Mouse (Mus musculus) left cerebral cortex, postnatal 36 days (tissue): ENCODE data around the gene Olfr1199. TPM values are rescaled to one million over a fixed set of nuclear protein-coding genes. Genes with fewer than 3 reads are reported as not detected.

ENCODE experiments used
- DNase-seq, 2 experiments: peaks; one replicate each; pipeline ENCODE4 v3.0.0; 2021 to 2022; ENCODE audit warnings: low spot score in 2 of 2, mixed read lengths in 1 of 2
- intact Hi-C: fragments of 180-260 bp; cut with DNase I; formaldehyde crosslinking; loops from one replicate; pipeline ENCODE4 v1.15.1; 2025
- total RNA-seq, 2 experiments: library from RNA; stranded (reverse); gene quantifications; 2 replicates each; pipeline ENCODE4 v1.2.3; 2021

Gene Olfr1199
- total RNA-seq = not detected

- intact Hi-C loops = no loop called here
These were observed at the start of gene Olfr1199 for GRCm38 (mm10) chr2:88760369-88760768. TSS of gene Olfr1199 (minus strand) at chr2:88760469.

DNA sequence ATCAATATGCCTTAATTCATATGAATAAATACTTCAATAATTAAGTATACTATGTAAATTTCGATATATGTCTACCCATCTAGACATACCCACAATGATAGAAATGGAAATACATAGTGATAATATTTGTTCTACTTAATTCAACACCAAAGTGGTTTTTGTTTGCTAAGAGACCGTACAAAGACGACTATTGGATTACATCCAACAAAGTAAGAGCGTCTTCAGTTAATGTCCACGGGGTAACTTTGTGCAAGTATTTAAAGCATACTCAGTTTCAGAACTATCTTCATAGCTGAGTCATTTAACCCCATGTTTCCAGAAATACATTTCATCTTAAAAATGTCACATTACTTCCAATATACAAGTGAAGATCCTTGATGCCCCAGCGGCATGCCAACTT, 32.5 kb upstream of the Olfr1199 start, which contains the start of gene Olfr1201:
TSS of gene Olfr1201 (plus strand) at position 301 of the 400 bp plus-strand sequence.
- no peak for DNase-seq
- intact Hi-C loops = no loop called here

More at GRCm38 (mm10) chr2:88760369-88760768, at the start of gene Olfr1199:
- no peak for DNase-seq

GRCm38 (mm10) chr2:88770388-88770787, 10.1 kb upstream of the Olfr1199 start, which contains the start of gene Olfr1200:
TSS of gene Olfr1200 (minus strand) at chr2:88770488.
- intact Hi-C loops = no loop called here
- DNase-seq = no peak

- intact Hi-C loops = no loop called here
- no peak for DNase-seq
These were observed 9.0 kb downstream of the Olfr1199 start, which contains the start of gene Olfr1198 for GRCm38 (mm10) chr2:88751270-88751669. TSS of gene Olfr1198 (minus strand) at chr2:88751370.

DNA sequence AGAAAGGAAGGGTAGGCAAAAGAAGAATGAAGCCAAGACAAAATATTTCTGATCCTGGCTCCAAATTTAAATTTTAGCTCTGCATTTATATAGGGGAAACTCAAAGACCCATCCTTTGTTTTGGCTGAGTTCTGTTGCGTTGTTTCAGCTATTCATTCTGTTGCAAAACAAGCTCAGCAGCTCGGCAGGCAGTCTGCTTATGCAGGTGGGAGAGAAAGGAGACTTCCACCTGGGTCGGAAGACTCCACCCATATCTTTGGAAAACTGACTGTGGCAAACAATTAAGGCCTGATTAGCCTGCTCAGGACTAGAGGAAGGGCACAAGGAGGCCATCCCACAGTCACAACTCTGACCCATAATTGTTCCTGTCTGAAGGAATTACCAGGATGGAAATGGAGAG, 16.9 kb downstream of the Olfr1199 start:
- intact Hi-C loops = no loop called here
- no peak for DNase-seq

- intact Hi-C loops = no loop called here
- no peak for DNase-seq
These were observed 28.0 kb downstream of the Olfr1199 start, which contains the start of gene Olfr1197 for GRCm38 (mm10) chr2:88732266-88732665. TSS of gene Olfr1197 (minus strand) at chr2:88732366.

DNA sequence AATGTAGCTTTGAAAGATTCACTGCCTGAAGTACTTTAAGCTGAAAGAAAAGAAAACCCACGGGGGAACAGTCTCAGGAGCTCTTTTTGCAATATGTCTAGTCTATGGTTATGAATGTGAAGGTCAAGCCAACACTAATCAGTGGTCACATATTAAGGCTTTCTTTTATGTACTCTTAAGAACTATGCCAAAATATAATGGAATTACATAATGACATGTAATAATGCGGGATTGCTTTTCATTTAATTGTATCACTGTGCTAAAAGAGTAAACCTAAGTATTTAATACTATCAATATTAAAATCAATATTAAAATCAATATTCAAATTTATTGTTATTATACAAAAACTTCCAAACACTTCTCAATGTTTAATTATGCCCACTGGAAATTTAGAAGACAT, 55.8 kb downstream of the Olfr1199 start, which contains the start of gene Olfr1196:
TSS of gene Olfr1196 (minus strand) at position 101 of the 400 bp plus-strand sequence.
- intact Hi-C loops = no loop called here

More for the DNA sequence above, 55.8 kb downstream of the Olfr1199 start, which contains the start of gene Olfr1196:
- DNase-seq = no peak

Other genes starting within 250 kb of the Olfr1199 start
- gene Olfr1186, start 241.9 kb downstream of the Olfr1199 start, total RNA-seq = not detected
- not detected for gene Olfr1188, start 203.5 kb downstream of the Olfr1199 start, total RNA-seq
- gene Olfr1189, start 174.0 kb downstream of the Olfr1199 start, total RNA-seq = not detected
- gene Olfr1191-ps1, start 119.9 kb downstream of the Olfr1199 start, total RNA-seq = under 1 TPM in 1 of 2 experiments, not detected in 1; 0.05 TPM
- gene Olfr1192-ps1, start 112.0 kb downstream of the Olfr1199 start, total RNA-seq = not detected
- not detected for gene Olfr1193, start 84.8 kb downstream of the Olfr1199 start, total RNA-seq
- gene Olfr1195, start 71.3 kb downstream of the Olfr1199 start, total RNA-seq = not detected
- gene Olfr1196, start 55.9 kb downstream of the Olfr1199 start, total RNA-seq = not detected
- not detected for gene Olfr1197, start 28.1 kb downstream of the Olfr1199 start, total RNA-seq
- not detected for gene Olfr1198, start 9.1 kb downstream of the Olfr1199 start, total RNA-seq
- gene Olfr1200, start 10.0 kb upstream of the Olfr1199 start, total RNA-seq = not detected
- not detected for gene Olfr1201, start 32.6 kb upstream of the Olfr1199 start, total RNA-seq
- gene Olfr1202, start 54.0 kb upstream of the Olfr1199 start, total RNA-seq = not detected
- not detected for gene Olfr1205, start 69.3 kb upstream of the Olfr1199 start, total RNA-seq
- not detected for gene Olfr1204, start 88.8 kb upstream of the Olfr1199 start, total RNA-seq
- gene Olfr1206, start 102.8 kb upstream of the Olfr1199 start, total RNA-seq = not detected
- gene Olfr1208, start 141.8 kb upstream of the Olfr1199 start, total RNA-seq = not detected
- gene Olfr1209, start 154.7 kb upstream of the Olfr1199 start, total RNA-seq = not detected
- not detected for gene Olfr1211, start 177.6 kb upstream of the Olfr1199 start, total RNA-seq
- not detected for gene Olfr1212, start 193.5 kb upstream of the Olfr1199 start, total RNA-seq
- gene Gm13762, start 219.8 kb upstream of the Olfr1199 start, total RNA-seq = not detected
- not detected for gene Olfr1214, start 232.2 kb upstream of the Olfr1199 start, total RNA-seq
- gene Olfr1215, start 246.5 kb upstream of the Olfr1199 start, total RNA-seq = not detected